Mouse (Mus musculus) cerebellum, adult 8-10 months (tissue): ENCODE measurements around the gene Urb2.
A peak's percentile ranks its signal among the peaks of the same experiment; 100 is the strongest.
"Not testable (repeated sequence)": the region's sequence is repeated elsewhere in the genome, so short reads cannot be mapped to it uniquely, and the experiment has no call there.

Experiments
- DNase-seq: peaks from one replicate; pipeline ENCODE4 v3.0.0; 2022

Gene Urb2

GRCm38 (mm10) chr8:124021237-124022227, at the start of gene Urb2, which contains the start of gene Taf5l:
Gene Urb2 (plus strand): TSS chr8:124021508.
Gene Taf5l (minus strand): TSS chr8:124021397.
- DNase-seq: peak; percentile 93

DNA sequence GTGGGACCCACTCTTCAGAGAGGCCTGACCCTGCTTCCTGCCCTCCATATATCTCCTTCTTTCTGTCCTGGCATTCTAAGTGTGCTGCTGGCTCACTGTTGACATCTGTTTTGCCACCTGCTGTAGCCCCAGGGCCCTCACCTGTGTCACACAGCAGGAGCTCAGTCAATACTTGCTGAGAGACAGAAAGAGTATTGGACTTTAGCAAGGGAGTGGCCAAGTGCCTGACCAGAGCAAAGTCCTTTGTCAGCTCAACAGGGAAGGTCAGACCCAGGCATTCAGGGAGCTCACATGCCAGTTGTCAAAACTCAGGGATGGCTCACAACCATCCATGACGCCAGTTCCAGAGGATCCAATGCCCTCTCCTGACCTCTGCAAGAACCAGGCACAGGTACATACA, 47.8 kb upstream of the Urb2 start:
- DNase-seq: no peak

- DNase-seq: no peak
Measured at GRCm38 (mm10) chr8:123977499-123977898, 43.8 kb upstream of the Urb2 start.

GRCm38 (mm10) chr8:123978166-123978838, 43.0 kb upstream of the Urb2 start:
- DNase-seq: peak; percentile 22

- DNase-seq: no peak
Measured at GRCm38 (mm10) chr8:123978926-123979325, 42.4 kb upstream of the Urb2 start.

DNA sequence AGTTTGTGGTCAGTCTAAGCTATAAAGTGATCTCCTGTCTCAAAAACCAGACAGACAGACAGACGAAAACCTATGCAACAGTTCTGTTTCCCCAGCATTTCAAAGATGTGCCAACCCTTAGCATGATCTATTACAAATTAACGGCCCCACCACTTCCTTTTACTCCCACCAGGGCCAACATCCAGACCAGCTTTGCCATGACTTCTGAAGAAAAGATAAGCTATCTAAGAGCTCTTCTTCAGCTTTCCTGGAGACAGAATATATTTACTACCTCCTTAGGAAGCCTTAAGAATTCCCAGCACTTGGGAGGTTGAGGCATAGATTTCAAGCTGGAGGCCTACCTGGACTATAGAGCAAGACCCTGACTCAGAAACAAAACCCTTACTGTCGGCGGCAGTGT, 41.1 kb upstream of the Urb2 start:
- DNase-seq: no peak

- DNase-seq: peak; percentile 19
Measured at GRCm38 (mm10) chr8:123981674-123982073, 39.6 kb upstream of the Urb2 start.

GRCm38 (mm10) chr8:123982291-123982793, 39.0 kb upstream of the Urb2 start:
- peak; percentile 47 for DNase-seq

- DNase-seq: peak; percentile 89
Measured at GRCm38 (mm10) chr8:123982826-123983400, 38.4 kb upstream of the Urb2 start, which contains the start of gene Abcb10. Gene Abcb10 (minus strand): TSS chr8:123983122.

- no peak for DNase-seq
Measured at GRCm38 (mm10) chr8:123988605-123989038, 32.7 kb upstream of the Urb2 start.

- no peak for DNase-seq
Measured at GRCm38 (mm10) chr8:123989128-123989527, 32.2 kb upstream of the Urb2 start.

DNA sequence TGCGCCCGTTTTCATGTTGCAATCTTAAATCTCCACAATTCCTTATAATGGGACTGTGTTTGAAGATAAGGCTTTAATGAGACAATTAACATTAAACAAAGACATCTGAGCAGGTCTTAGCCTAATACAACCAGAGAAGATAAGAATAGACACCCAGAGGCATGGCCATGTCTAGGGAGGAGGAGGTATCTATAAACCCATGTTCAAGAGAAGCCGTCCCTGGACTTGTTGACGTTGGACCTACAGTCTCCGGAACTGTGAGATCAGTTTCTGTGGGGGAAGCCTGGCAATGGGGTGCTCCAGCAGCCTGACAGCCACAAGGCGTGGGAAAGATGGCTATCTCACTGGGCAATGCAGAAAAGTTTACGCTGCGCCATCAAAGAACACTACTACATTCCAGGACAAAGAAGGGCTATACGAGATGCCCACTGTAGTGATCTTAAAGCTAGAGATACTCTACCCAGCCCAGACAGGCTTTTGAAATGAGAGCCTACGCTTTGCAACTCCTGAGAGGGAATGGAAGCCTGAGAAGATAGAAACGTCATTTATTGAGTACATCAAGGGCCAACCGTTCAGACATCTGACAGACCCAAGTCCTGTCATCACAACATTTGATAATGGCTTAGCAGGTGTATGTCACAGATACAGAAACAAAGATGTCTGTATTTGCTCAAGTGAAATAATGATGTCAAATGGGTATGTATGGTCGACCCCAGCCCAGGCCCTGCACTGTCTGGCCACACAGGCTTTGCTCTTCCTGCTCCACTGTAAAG, 30.8 kb upstream of the Urb2 start:
- DNase-seq: no peak

DNA sequence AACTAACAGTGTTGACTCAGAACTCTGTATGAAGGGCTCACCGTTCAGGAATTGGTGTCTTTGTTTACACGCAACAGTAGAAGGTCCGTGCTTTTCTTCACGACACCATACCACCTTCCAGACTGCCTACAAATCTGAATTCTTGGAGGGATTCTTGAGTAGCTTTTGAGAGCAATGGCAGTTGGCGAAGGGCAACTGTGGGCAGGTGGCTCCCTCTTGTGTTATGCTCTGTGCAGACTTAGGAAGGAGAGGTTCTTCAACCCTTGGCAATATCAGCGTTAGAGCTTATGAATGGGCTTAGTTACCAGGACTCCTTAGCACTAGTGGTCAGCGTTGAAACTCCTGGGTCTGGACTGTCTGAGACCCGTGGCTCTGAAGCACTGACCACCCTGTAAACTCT, 28.7 kb upstream of the Urb2 start:
- DNase-seq: no peak

DNA sequence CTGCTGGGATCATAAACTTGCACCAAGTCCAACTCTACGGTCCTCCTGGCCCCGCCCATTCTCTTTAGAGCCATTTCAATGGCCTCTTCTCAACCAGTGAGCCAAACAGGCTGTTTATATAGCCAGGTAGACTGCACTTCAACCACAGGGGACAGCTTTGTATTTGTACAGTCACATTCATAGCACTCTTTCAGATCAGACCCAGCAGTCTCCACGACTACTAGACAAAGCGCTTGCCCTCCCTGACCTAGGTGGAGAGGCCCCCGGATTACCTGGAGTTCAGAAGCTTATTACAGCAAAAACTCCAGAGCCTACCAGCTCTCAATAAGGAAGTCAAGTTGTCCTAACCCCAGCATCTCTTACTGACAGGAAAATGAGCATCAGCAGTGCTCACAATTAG, 27.7 kb upstream of the Urb2 start:
- no peak for DNase-seq

GRCm38 (mm10) chr8:123993997-123994396, 27.3 kb upstream of the Urb2 start:
- no peak for DNase-seq

DNA sequence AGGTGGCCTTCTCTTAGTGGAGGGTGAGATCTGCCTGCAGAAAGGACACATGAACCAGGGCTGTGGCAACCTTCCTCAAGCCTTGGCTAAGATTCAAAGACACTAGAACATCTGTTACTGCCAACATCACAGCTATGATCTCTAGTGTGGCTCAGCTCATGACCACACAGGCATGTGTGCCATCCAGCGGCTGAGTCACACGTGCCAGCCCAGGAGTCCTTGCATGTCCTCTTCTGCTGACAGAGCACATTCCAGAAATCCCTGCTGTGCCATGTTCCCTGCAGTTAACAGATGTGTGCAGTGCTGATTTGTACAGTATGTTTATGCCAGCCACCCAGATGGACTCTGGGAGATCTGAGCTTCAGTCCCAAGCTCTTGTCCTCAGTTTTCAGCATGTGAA, 21.7 kb upstream of the Urb2 start:
- no peak for DNase-seq

DNA sequence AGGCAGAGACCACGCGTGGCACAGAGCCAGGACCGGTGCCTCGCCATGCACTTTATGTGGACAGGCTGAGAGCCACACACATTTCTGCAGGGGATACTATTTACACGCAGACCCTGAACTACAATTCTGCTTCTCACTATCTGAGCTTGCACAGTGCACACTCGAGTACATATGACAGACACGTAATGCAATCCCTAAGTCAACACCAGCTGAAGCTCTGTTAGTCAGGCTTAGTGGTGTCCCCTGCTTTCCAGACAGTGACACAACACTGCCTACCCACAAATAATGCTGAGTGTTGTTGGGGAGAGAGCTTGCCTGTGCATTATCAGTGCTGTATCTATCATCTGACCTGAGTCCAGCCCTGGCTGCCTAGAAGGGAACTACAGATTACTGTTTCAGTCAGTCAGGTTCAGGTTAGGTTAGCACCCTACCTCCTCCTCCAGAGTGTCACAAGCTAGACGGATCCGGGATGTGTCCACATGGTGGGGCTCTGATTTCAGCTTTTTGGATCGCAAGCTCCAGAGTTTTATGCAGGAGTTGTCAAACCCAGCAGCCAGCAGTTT, 18.7 kb upstream of the Urb2 start:
- DNase-seq: no peak

DNA sequence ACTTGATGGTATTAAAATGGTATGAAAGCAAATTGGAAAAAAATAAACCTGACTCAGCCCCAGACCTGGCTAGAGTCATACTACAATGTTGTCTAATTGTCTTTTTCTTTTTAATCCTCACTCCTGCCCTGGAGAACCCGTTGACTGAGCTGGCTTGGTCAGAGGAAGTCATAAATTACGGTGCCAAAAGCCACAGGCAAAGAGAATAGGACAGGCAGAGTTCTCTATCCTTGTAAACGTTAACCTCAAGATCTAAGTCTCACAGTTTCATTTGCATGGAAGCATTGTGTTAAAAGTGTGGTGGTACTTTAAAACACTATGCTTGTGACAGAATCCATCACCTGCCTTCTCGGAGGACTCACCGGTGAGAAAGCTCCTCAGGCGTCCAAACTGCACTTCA, 13.5 kb upstream of the Urb2 start:
- no peak for DNase-seq

GRCm38 (mm10) chr8:124011580-124011979, 9.7 kb upstream of the Urb2 start:
- no peak for DNase-seq

GRCm38 (mm10) chr8:124011989-124012586, 9.2 kb upstream of the Urb2 start:
- DNase-seq: no peak

GRCm38 (mm10) chr8:124014299-124014698, 7.0 kb upstream of the Urb2 start:
- DNase-seq: not testable (repeated sequence)

DNA sequence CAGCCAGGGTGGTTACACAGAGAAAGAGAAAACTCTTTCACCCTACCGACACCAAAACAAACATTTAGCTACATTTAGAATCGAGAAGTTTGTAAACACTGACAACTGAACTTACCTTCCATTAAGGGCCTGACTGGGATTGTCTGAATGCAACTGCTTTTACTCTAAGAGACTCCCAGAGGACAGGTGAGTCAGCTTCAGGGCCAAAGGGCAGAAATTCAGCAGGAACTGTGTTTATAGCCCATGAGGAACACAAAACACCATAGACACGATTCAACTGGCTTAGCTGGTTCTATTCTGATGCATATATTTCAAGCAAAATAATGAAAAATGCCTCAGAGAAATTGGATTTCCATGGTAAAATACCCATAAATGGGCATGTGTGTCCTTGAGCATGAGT, 6.6 kb upstream of the Urb2 start:
- DNase-seq: no peak
